Mouse (Mus musculus) layer of hippocampus, postnatal 14 days (tissue): ENCODE measurements at regions not wholly inside any gene's neighbourhood (a gene's known extent, or its start where the extent isn't known, plus 50 kb on each side); places are given as distances from the start of the nearest gene placed in this dataset.

ENCODE experiments used
- DNase-seq, 2 experiments: peaks; one replicate each; pipeline ENCODE4 v3.0.0; 2021 to 2022; ENCODE audit warnings: low spot score in 2 of 2, mixed read lengths in 1 of 2

- no peak for DNase-seq
These were observed 750.5 kb upstream of the Gcfc2 start for GRCm38 (mm10) chr6:81173018-81173417.

GRCm38 (mm10) chr6:81190218-81190617, 733.3 kb upstream of the Gcfc2 start:
- peak in 1 of 2 experiments; percentile 60 for DNase-seq

GRCm38 (mm10) chr6:81210521-81210920, 712.9 kb upstream of the Gcfc2 start:
- no peak for DNase-seq

- DNase-seq = no peak
These were observed 692.7 kb upstream of the Gcfc2 start for GRCm38 (mm10) chr6:81230747-81231146.

GRCm38 (mm10) chr6:81259878-81260277, 663.6 kb upstream of the Gcfc2 start:
- DNase-seq = peak; percentile 4 to 9
